8 mouse cellular contexts compared by ENCODE assay signal in the genomic region with DNA sequence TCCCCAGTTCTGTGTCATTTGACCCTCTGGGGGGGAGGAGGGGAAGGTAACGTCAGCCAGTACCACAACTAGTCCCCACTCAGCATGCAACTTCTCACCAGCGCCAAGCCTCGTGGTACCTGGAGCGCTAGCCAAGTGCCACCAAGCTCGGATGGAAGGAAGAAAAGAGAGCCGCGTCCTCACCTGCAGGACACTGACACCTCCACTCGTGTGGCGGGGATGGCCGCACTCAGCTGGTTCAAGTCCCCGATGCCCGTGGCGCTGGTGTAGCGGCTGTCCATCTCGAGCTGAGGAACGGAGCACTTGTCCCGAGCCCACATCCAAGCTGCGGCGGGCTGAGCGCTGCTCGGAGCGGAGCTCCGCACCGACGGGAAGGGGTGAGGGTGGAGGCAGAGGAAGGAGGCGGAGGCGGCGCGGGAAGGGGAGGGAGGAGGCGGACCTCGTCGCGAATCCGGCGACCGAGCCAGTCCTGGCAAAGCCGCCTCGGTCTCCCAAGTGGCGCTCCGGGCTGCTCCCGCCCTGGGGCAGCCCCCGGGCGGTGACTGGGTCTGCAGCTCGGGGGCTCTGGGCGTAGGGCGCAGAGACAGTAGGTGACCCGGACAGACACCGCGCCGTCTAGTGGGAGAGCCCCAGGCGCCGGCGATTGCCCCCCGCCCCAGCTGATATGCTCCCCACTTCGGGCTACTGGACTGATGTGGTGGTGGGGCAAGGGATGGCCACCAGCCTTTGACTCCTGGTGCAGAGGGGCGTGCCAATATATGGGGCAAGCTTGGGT. TPM values are rescaled to one million over a fixed set of nuclear protein-coding genes. Genes with fewer than 3 reads are reported as not detected.
DNase-seq lines count a peak whose midpoint lies in the region; ATAC-seq and TF ChIP-seq lines count a peak whose summit lies in the region.
"Had no signal": no experiment of that assay in that cellular context is flagged by ENCODE, and none has a peak within 500 bp of the region (broad histone marks: within the 10 kb centered on the region; RNA-seq: fewer than 3 reads in every experiment).

Gene Cpne8, minus strand, starts transcription at position 448 of the 775 bp plus-strand sequence.

- no peak for TF ChIP-seq CTCF in bone marrow macrophage, adult 2 months (IDR thresholded peaks at IDR 0.05; ENCODE audit: low read depth, low read length)

- DNase-seq in heart, embryonic 10.5 days (ENCODE audit: low spot score) = no peak

- under 1% methylated on average over 44 of the region's 56 CpGs for WGBS in embryonic facial prominence, embryonic 15.5 days
- WGBS in heart, embryonic 10.5 days = under 1% methylated on average over 56 of the region's 56 CpGs
- WGBS in kidney, embryonic 14.5 days = 0% methylated on average over 47 of the region's 56 CpGs
- WGBS in limb, embryonic 15.5 days = under 1% methylated on average over 51 of the region's 56 CpGs
- under 1% methylated on average over 51 of the region's 56 CpGs for WGBS in midbrain, embryonic 15.5 days
- under 1% methylated on average over 54 of the region's 56 CpGs for WGBS in stomach, embryonic 16.5 days

- H3K4me3 ChIP-seq in bone marrow macrophage, adult 2 months (ENCODE audit: insufficient read depth, low read length) = peak within 1 kb of the TSS; percentile 59
- peak within 1 kb of the TSS; percentile 70 for H3K4me3 ChIP-seq in embryonic facial prominence, embryonic 15.5 days (replicated peaks)
- peak within 1 kb of the TSS; percentile 77 for H3K4me3 ChIP-seq in heart, embryonic 10.5 days
- H3K4me3 ChIP-seq in kidney, embryonic 14.5 days (ENCODE audit: low read length) = peak within 1 kb of the TSS; percentile 59
- H3K4me3 ChIP-seq in limb, embryonic 15.5 days = peak within 1 kb of the TSS; percentile 68
- peak within 1 kb of the TSS; percentile 71 for H3K4me3 ChIP-seq in midbrain, embryonic 15.5 days
- peak within 1 kb of the TSS; percentile 67 for H3K4me3 ChIP-seq in stomach, embryonic 16.5 days (replicated peaks; ENCODE audit: low read length)

- no peaks in the 10 kb centered on the region for H3K4me1 ChIP-seq in bone marrow macrophage, adult 2 months (ENCODE audit: control insufficient read depth, insufficient read depth, low read length)
- peaks cover 15% of the 10 kb centered on the region for H3K4me1 ChIP-seq in embryonic facial prominence, embryonic 15.5 days
- H3K4me1 ChIP-seq in heart, embryonic 10.5 days = peaks cover 12% of the 10 kb centered on the region; the same call in 1 of the 2 replicates
- H3K4me1 ChIP-seq in kidney, embryonic 14.5 days (ENCODE audit: control insufficient read depth, insufficient read depth, low read length) = no peaks in the 10 kb centered on the region
- H3K4me1 ChIP-seq in limb, embryonic 15.5 days = peaks cover 15% of the 10 kb centered on the region
- H3K4me1 ChIP-seq in midbrain, embryonic 15.5 days = peaks cover 14% of the 10 kb centered on the region
- H3K4me1 ChIP-seq in stomach, embryonic 16.5 days (ENCODE audit: control insufficient read depth, insufficient read depth, low read length) = no peaks in the 10 kb centered on the region; the same call in 1 of the 2 replicates

- no peaks in the 10 kb centered on the region for H3K36me3 ChIP-seq in embryonic facial prominence, embryonic 15.5 days
- H3K36me3 ChIP-seq in heart, embryonic 10.5 days = no peaks in the 10 kb centered on the region
- no peaks in the 10 kb centered on the region for H3K36me3 ChIP-seq in kidney, embryonic 14.5 days (ENCODE audit: control insufficient read depth, insufficient read depth, low read length)
- no peaks in the 10 kb centered on the region for H3K36me3 ChIP-seq in limb, embryonic 15.5 days
- H3K36me3 ChIP-seq in midbrain, embryonic 15.5 days (replicated peaks) = no peaks in the 10 kb centered on the region
- H3K36me3 ChIP-seq in stomach, embryonic 16.5 days (ENCODE audit: control insufficient read depth, insufficient read depth, low read length) = no peaks in the 10 kb centered on the region

- H3K9ac ChIP-seq in embryonic facial prominence, embryonic 15.5 days = peak within 1 kb of the TSS; percentile 45
- H3K9ac ChIP-seq in kidney, embryonic 14.5 days (ENCODE audit: low read depth, low read length) = peak within 1 kb of the TSS; percentile 56
- peak within 1 kb of the TSS; percentile 56 for H3K9ac ChIP-seq in limb, embryonic 15.5 days
- H3K9ac ChIP-seq in midbrain, embryonic 15.5 days = peak within 1 kb of the TSS; percentile 61
- H3K9ac ChIP-seq in stomach, embryonic 16.5 days (ENCODE audit: low read length) = peak within 1 kb of the TSS; percentile 78

- no peaks in the 10 kb centered on the region for H3K9me3 ChIP-seq in embryonic facial prominence, embryonic 15.5 days (replicated peaks)
- H3K9me3 ChIP-seq in heart, embryonic 10.5 days = no peaks in the 10 kb centered on the region
- H3K9me3 ChIP-seq in kidney, embryonic 14.5 days (ENCODE audit: control insufficient read depth, low read length) = no peaks in the 10 kb centered on the region
- no peaks in the 10 kb centered on the region for H3K9me3 ChIP-seq in limb, embryonic 15.5 days
- no peaks in the 10 kb centered on the region for H3K9me3 ChIP-seq in midbrain, embryonic 15.5 days
- H3K9me3 ChIP-seq in stomach, embryonic 16.5 days (replicated peaks; ENCODE audit: control insufficient read depth, low read length) = no peaks in the 10 kb centered on the region

- H3K4me2 ChIP-seq in embryonic facial prominence, embryonic 15.5 days (replicated peaks) = peak within 1 kb of the TSS; percentile 95
- peak within 1 kb of the TSS; percentile 95 for H3K4me2 ChIP-seq in kidney, embryonic 14.5 days (replicated peaks; ENCODE audit: low read depth, low read length)
- peak within 1 kb of the TSS; percentile 97 for H3K4me2 ChIP-seq in limb, embryonic 15.5 days
- peak within 1 kb of the TSS; percentile 98 for H3K4me2 ChIP-seq in midbrain, embryonic 15.5 days
- H3K4me2 ChIP-seq in stomach, embryonic 16.5 days (ENCODE audit: low read depth, low read length) = peak within 1 kb of the TSS; percentile 96

- ATAC-seq in embryonic facial prominence, embryonic 15.5 days (ENCODE audit: insufficient number of reproducible peaks, low FRiP score, low TSS enrichment, low read depth) = peak; percentile 88
- peak; percentile 83 for ATAC-seq in kidney, embryonic 14.5 days (ENCODE audit: low FRiP score, low TSS enrichment)
- peak; percentile 75 for ATAC-seq in limb, embryonic 15.5 days (ENCODE audit: insufficient number of reproducible peaks, low FRiP score, low TSS enrichment, low read depth)
- ATAC-seq in midbrain, embryonic 15.5 days (replicated peaks) = peak; percentile 85
- ATAC-seq in stomach, embryonic 16.5 days (ENCODE audit: insufficient read depth, low FRiP score) = peak; percentile 81; the same call in 1 of the 2 replicates

- H3K27me3 ChIP-seq in embryonic facial prominence, embryonic 15.5 days = no peaks in the 10 kb centered on the region
- H3K27me3 ChIP-seq in heart, embryonic 10.5 days (ENCODE audit: insufficient read depth, poor library complexity, severe bottlenecking) = peaks cover 12% of the 10 kb centered on the region
- no peaks in the 10 kb centered on the region; the same call in 1 of the 2 replicates for H3K27me3 ChIP-seq in kidney, embryonic 14.5 days (ENCODE audit: control insufficient read depth, insufficient read depth, low read length)
- H3K27me3 ChIP-seq in limb, embryonic 15.5 days = no peaks in the 10 kb centered on the region
- H3K27me3 ChIP-seq in midbrain, embryonic 15.5 days (replicated peaks) = no peaks in the 10 kb centered on the region
- H3K27me3 ChIP-seq in stomach, embryonic 16.5 days (ENCODE audit: control insufficient read depth, insufficient read depth, low read length) = no peaks in the 10 kb centered on the region; the same call in 1 of the 2 replicates

- no peak for TF ChIP-seq POLR2A in bone marrow macrophage, adult 2 months (IDR thresholded peaks at IDR 0.05; ENCODE audit: borderline replicate concordance, low read depth, low read length)

- no peak within 1 kb of the TSS for H3K27ac ChIP-seq in bone marrow macrophage, adult 2 months (ENCODE audit: insufficient read depth, low read depth, low read length)
- H3K27ac ChIP-seq in embryonic facial prominence, embryonic 15.5 days (replicated peaks) = no peak within 1 kb of the TSS; the same call in 1 of the 2 replicates
- peak within 1 kb of the TSS; percentile 74 for H3K27ac ChIP-seq in heart, embryonic 10.5 days
- no peak within 1 kb of the TSS for H3K27ac ChIP-seq in kidney, embryonic 14.5 days (ENCODE audit: low read depth, low read length)
- peak within 1 kb of the TSS; percentile 78 for H3K27ac ChIP-seq in limb, embryonic 15.5 days
- peak within 1 kb of the TSS; percentile 34; the same call in 1 of the 2 replicates for H3K27ac ChIP-seq in midbrain, embryonic 15.5 days
- peak within 1 kb of the TSS; percentile 47; the same call in 1 of the 2 replicates for H3K27ac ChIP-seq in stomach, embryonic 16.5 days (ENCODE audit: low read length)
- H3K27ac ChIP-seq: macrophage had no signal

RNA-seq across cellular contexts. Expression of gene Cpne8, which starts in this region (rescaled TPM):
- polyA plus RNA-seq in bone marrow macrophage, adult 2 months (2012; ENCODE audit: insufficient read depth, insufficient read length, missing spikeins) = not detected in 2 replicates
- 22.1 and 22.4 TPM in 2 replicates for polyA plus RNA-seq in embryonic facial prominence, embryonic 15.5 days (2015; fragmentation: Nextera tagmentation; extraction: Ambion mirVana)
- 2.1 and 3.2 TPM in 2 replicates for polyA plus RNA-seq in heart, embryonic 10.5 days (2016; fragmentation: Nextera tagmentation; extraction: Ambion mirVana)
- polyA plus RNA-seq in kidney, embryonic 14.5 days (2014; fragmentation: Nextera tagmentation; extraction: Ambion mirVana) = 12.7 and 13.7 TPM in 2 replicates
- 15.8 and 20.3 TPM in 2 replicates for polyA plus RNA-seq in limb, embryonic 15.5 days (2015; fragmentation: Nextera tagmentation; extraction: Ambion mirVana)
- polyA plus RNA-seq in midbrain, embryonic 15.5 days (2015; fragmentation: Nextera tagmentation; extraction: Ambion mirVana) = 13.1 and 13.8 TPM in 2 replicates
- polyA plus RNA-seq in stomach, embryonic 16.5 days (2015; fragmentation: Nextera tagmentation; extraction: Ambion mirVana) = 15.9 and 16.4 TPM in 2 replicates

Comparison
In these comparisons a context has a peak if more than half of its experiments do, and no peak if none do; other contexts are left out.
1. H3K27ac ChIP-seq: peak in heart, embryonic 10.5 days (single experiment), limb, embryonic 15.5 days (single experiment), midbrain, embryonic 15.5 days (single experiment) and stomach, embryonic 16.5 days (single experiment); none in bone marrow macrophage, adult 2 months (single experiment), embryonic facial prominence, embryonic 15.5 days (single experiment) and kidney, embryonic 14.5 days (single experiment).
2. Peak in every context shown above with its lines, with median percentiles within 50 percentile points of each other: H3K4me3 ChIP-seq, ATAC-seq, H3K4me2 ChIP-seq and H3K9ac ChIP-seq.